Mouse (Mus musculus) lung, adult 18-20 months (tissue): ENCODE measurements around the gene Ttf1.

Experiments used
- DNase-seq, 2 experiments: peaks; one replicate each; pipeline ENCODE4 v3.0.0; 2022; ENCODE audit warnings: mixed read lengths in 2 of 2

The Ttf1 gene

GRCm38 (mm10) chr2:29130118-29130899 lies 70.2 kb downstream of the Ttf1 start:
- DNase-seq, result no peak

- DNase-seq, result no peak
Observed at GRCm38 (mm10) chr2:29135161-29135560, 75.1 kb downstream of the Ttf1 start.
